Mouse (Mus musculus): Measurements from ENCODE around the gene Gtf2h4. TPM values are rescaled to one million over a fixed set of nuclear protein-coding genes. Genes with fewer than 3 reads are reported as not detected.

The Gtf2h4 gene
- polyA plus RNA-seq, 1 experiment from 2014 or later, result 21.7 TPM

GRCm38 (mm10) chr17:35672527-35672926, 1.0 kb downstream of the Gtf2h4 start:
- no peak overlapping the region for H3K27ac ChIP-seq (replicated peaks)
- H3K4me3 ChIP-seq (replicated peaks), result peak overlapping the region; percentile 71; the same call in 1 of the 2 replicates
- H3K4me1 ChIP-seq (replicated peaks), result peaks cover 26% of the 10 kb centered on the region
- H3K27me3 ChIP-seq, result no peaks in the 10 kb centered on the region
- H3K9me3 ChIP-seq (replicated peaks), result no peaks in the 10 kb centered on the region
- H3K36me3 ChIP-seq (replicated peaks), result 0 out of 2 replicates have a peak, but pooled peaks cover 6% of the 10 kb centered on the region
- peak overlapping the region; percentile 82 for H3K4me2 ChIP-seq
- ATAC-seq (ENCODE audit: insufficient read depth), result no peak
- WGBS (ENCODE audit: insufficient replicate concordance), result 80% methylated on average over 6 of the region's 6 CpGs
- H3K9ac ChIP-seq, result no peak overlapping the region; the same call in 1 of the 2 replicates

- no peaks in the 10 kb centered on the region for H3K27me3 ChIP-seq
- no peak overlapping the region for H3K4me2 ChIP-seq
- H3K27ac ChIP-seq (replicated peaks), result no peak overlapping the region
- H3K9me3 ChIP-seq (replicated peaks), result no peaks in the 10 kb centered on the region
- no peak for ATAC-seq (ENCODE audit: insufficient read depth)
- H3K36me3 ChIP-seq (replicated peaks), result 0 out of 2 replicates have a peak, but pooled peaks cover 6% of the 10 kb centered on the region
- WGBS (ENCODE audit: insufficient replicate concordance), result 85% methylated on average over 6 of the region's 6 CpGs
- no peak overlapping the region for H3K9ac ChIP-seq
- H3K4me1 ChIP-seq (replicated peaks), result peaks cover 31% of the 10 kb centered on the region
- H3K4me3 ChIP-seq (replicated peaks), result no peak overlapping the region
These were observed 1.7 kb downstream of the Gtf2h4 start for GRCm38 (mm10) chr17:35671846-35672245.

- Histone ChIP-seq H3K4me2 (no peak overlapping the region), H3K4me1 (replicated peaks) (peaks cover 36% of the 10 kb centered on the region), H3K4me3 (replicated peaks) (no peak overlapping the region), H3K27ac (replicated peaks) (no peak overlapping the region), H3K9ac (no peak overlapping the region), H3K36me3 (replicated peaks) (0 out of 2 replicates have a peak, but pooled peaks cover 6% of the 10 kb centered on the region), H3K9me3 (replicated peaks) (no peaks in the 10 kb centered on the region), H3K27me3 (no peaks in the 10 kb centered on the region)
- 82% methylated on average over 9 of the region's 9 CpGs for WGBS (ENCODE audit: insufficient replicate concordance)
- no peak for ATAC-seq (ENCODE audit: insufficient read depth)
These were observed 3.8 kb downstream of the Gtf2h4 start for GRCm38 (mm10) chr17:35669731-35670130.

GRCm38 (mm10) chr17:35667334-35668065, 6.0 kb downstream of the Gtf2h4 start, which contains the start of gene Vars2:
Gene Vars2 (minus strand): TSS chr17:35667592.
- Histone ChIP-seq H3K27ac (replicated peaks) (peak within 1 kb of the TSS; percentile 69), H3K4me3 (replicated peaks) (peak within 1 kb of the TSS; percentile 86), H3K4me2 (peak within 1 kb of the TSS; percentile 97), H3K36me3 (replicated peaks) (peaks cover 10% of the 10 kb centered on the region; the same call in 1 of the 2 replicates), H3K4me1 (replicated peaks) (peaks cover 20% of the 10 kb centered on the region), H3K9ac (peak within 1 kb of the TSS; percentile 84), H3K27me3 (no peaks in the 10 kb centered on the region), H3K9me3 (replicated peaks) (no peaks in the 10 kb centered on the region)
- peak; percentile 86 for ATAC-seq (ENCODE audit: insufficient read depth)
- under 1% methylated on average over 61 of the region's 61 CpGs for WGBS (ENCODE audit: insufficient replicate concordance)

- Histone ChIP-seq H3K4me3 (replicated peaks) (peak overlapping the region; percentile 86), H3K4me1 (replicated peaks) (peaks cover 18% of the 10 kb centered on the region), H3K4me2 (peak overlapping the region; percentile 97), H3K27ac (replicated peaks) (peak overlapping the region; percentile 69; the same call in 1 of the 2 replicates), H3K36me3 (replicated peaks) (peaks cover 13% of the 10 kb centered on the region; the same call in 1 of the 2 replicates), H3K27me3 (no peaks in the 10 kb centered on the region), H3K9ac (peak overlapping the region; percentile 84), H3K9me3 (replicated peaks) (no peaks in the 10 kb centered on the region)
- WGBS (ENCODE audit: insufficient replicate concordance), result 6% methylated on average over 13 of the region's 13 CpGs
- ATAC-seq (ENCODE audit: insufficient read depth), result peak; percentile 23; the same call in 1 of the 2 replicates
These were observed 6.7 kb downstream of the Gtf2h4 start for GRCm38 (mm10) chr17:35666851-35667256.

- no peaks in the 10 kb centered on the region for H3K27me3 ChIP-seq
- H3K9ac ChIP-seq, result no peak overlapping the region
- H3K4me1 ChIP-seq (replicated peaks), result peaks cover 18% of the 10 kb centered on the region
- 69% methylated on average over 17 of the region's 17 CpGs for WGBS (ENCODE audit: insufficient replicate concordance)
- H3K4me2 ChIP-seq, result no peak overlapping the region
- ATAC-seq (ENCODE audit: insufficient read depth), result no peak
- no peak overlapping the region for H3K27ac ChIP-seq (replicated peaks)
- H3K36me3 ChIP-seq (replicated peaks), result peaks cover 20% of the 10 kb centered on the region; the same call in 1 of the 2 replicates
- H3K4me3 ChIP-seq (replicated peaks), result no peak overlapping the region; the same call in 1 of the 2 replicates
- no peaks in the 10 kb centered on the region for H3K9me3 ChIP-seq (replicated peaks)
These were observed 7.5 kb downstream of the Gtf2h4 start for GRCm38 (mm10) chr17:35665957-35666515.

GRCm38 (mm10) chr17:35653086-35653485, 20.5 kb downstream of the Gtf2h4 start:
- Histone ChIP-seq H3K4me2 (no peak overlapping the region), H3K4me1 (replicated peaks) (no peaks in the 10 kb centered on the region), H3K36me3 (replicated peaks) (peaks cover 27% of the 10 kb centered on the region), H3K4me3 (replicated peaks) (no peak overlapping the region), H3K9me3 (replicated peaks) (no peaks in the 10 kb centered on the region), H3K27ac (replicated peaks) (no peak overlapping the region), H3K9ac (no peak overlapping the region), H3K27me3 (no peaks in the 10 kb centered on the region)
- WGBS (ENCODE audit: insufficient replicate concordance), result 55% methylated on average over 2 of the region's 2 CpGs
- ATAC-seq (ENCODE audit: insufficient read depth), result no peak

- ATAC-seq (ENCODE audit: insufficient read depth), result no peak
- H3K27ac ChIP-seq (replicated peaks), result no peak overlapping the region
- no peak overlapping the region for H3K4me3 ChIP-seq (replicated peaks)
- no peaks in the 10 kb centered on the region for H3K36me3 ChIP-seq (replicated peaks)
- peaks cover 13% of the 10 kb centered on the region for H3K27me3 ChIP-seq
- H3K4me1 ChIP-seq (replicated peaks), result no peaks in the 10 kb centered on the region
- H3K4me2 ChIP-seq, result no peak overlapping the region
- no peak overlapping the region for H3K9ac ChIP-seq
- no peaks in the 10 kb centered on the region for H3K9me3 ChIP-seq (replicated peaks)
- WGBS (ENCODE audit: insufficient replicate concordance), result 52% methylated on average over 2 of the region's 2 CpGs
These were observed 24.1 kb downstream of the Gtf2h4 start for GRCm38 (mm10) chr17:35649429-35649828.

GRCm38 (mm10) chr17:35643609-35644236, 29.8 kb downstream of the Gtf2h4 start, which contains the start of gene Mucl3:
Gene Mucl3 (minus strand): TSS chr17:35643695.
- 54% methylated on average over 13 of the region's 13 CpGs for WGBS (ENCODE audit: insufficient replicate concordance)
- Histone ChIP-seq H3K4me3 (replicated peaks) (no peak within 1 kb of the TSS), H3K36me3 (replicated peaks) (no peaks in the 10 kb centered on the region), H3K9ac (no peak within 1 kb of the TSS), H3K4me2 (no peak within 1 kb of the TSS), H3K27ac (replicated peaks) (no peak within 1 kb of the TSS), H3K9me3 (replicated peaks) (no peaks in the 10 kb centered on the region), H3K27me3 (peaks cover 33% of the 10 kb centered on the region), H3K4me1 (replicated peaks) (no peaks in the 10 kb centered on the region)
- ATAC-seq (ENCODE audit: insufficient read depth), result no peak

GRCm38 (mm10) chr17:35639352-35639751, 34.2 kb downstream of the Gtf2h4 start:
- H3K4me3 ChIP-seq (replicated peaks), result no peak overlapping the region
- H3K9ac ChIP-seq, result no peak overlapping the region
- no peak overlapping the region for H3K27ac ChIP-seq (replicated peaks)
- peaks cover 3% of the 10 kb centered on the region; the same call in 1 of the 2 replicates for H3K4me1 ChIP-seq (replicated peaks)
- no peaks in the 10 kb centered on the region for H3K36me3 ChIP-seq (replicated peaks)
- H3K9me3 ChIP-seq (replicated peaks), result no peaks in the 10 kb centered on the region
- no peak for ATAC-seq (ENCODE audit: insufficient read depth)
- H3K4me2 ChIP-seq, result no peak overlapping the region
- WGBS (ENCODE audit: insufficient replicate concordance), result 47% methylated on average over 6 of the region's 6 CpGs
- peaks cover 49% of the 10 kb centered on the region for H3K27me3 ChIP-seq

Measured in liver, embryonic 15.5 days (tissue).